Mouse (Mus musculus) heart, embryonic 14.5 days (tissue): ENCODE measurements at regions not wholly inside any gene's neighbourhood (a gene's known extent, or its start where the extent isn't known, plus 50 kb on each side); places are given as distances from the start of the nearest gene placed in this dataset.

ENCODE experiments used
- ATAC-seq: fragments of 200-750 bp; cut with Nextera tagmentation; 2 replicates; pipeline ENCODE4 v1.8.0; 2017; ENCODE audit warnings: low read depth, moderate TSS enrichment; ENCODE audit not compliant: insufficient number of reproducible peaks, insufficient read depth, low FRiP score
- H3K27ac ChIP-seq, 2 experiments: fragments of 200-500 bp in 1 of 2; fragments of 300-500 bp in 1 of 2; sonication (generic) in 1 of 2; replicated peaks in 1 of 2; 2 replicates each; pipeline ENCODE4 v1.5.1; 2012 to 2014; ENCODE audit warnings: low read depth in 2 of 2, low read length in 2 of 2, control low read depth in 1 of 2, mild to moderate bottlenecking in 1 of 2, mixed read lengths in 1 of 2; ENCODE audit not compliant: control insufficient read depth in 1 of 2, insufficient read depth in 1 of 2
- H3K27me3 ChIP-seq: fragments of 300-500 bp; sonication (generic); 2 replicates; pipeline ENCODE4 v1.6.1; 2014; ENCODE audit warnings: mild to moderate bottlenecking, low read length, control low read depth; ENCODE audit not compliant: control insufficient read depth, insufficient read depth
- H3K36me3 ChIP-seq: fragments of 300-500 bp; sonication (generic); 2 replicates; pipeline ENCODE4 v1.6.1; 2014; ENCODE audit warnings: mild to moderate bottlenecking, control low read depth, low read length, mixed read lengths; ENCODE audit not compliant: control insufficient read depth, insufficient read depth
- H3K4me1 ChIP-seq, 2 experiments: fragments of 200-500 bp in 1 of 2; fragments of 300-500 bp in 1 of 2; sonication (generic) in 1 of 2; 2 replicates each; pipeline ENCODE4 v1.6.1; 2012 to 2014; ENCODE audit warnings: low read length in 2 of 2, control low read depth in 1 of 2, mixed read lengths in 1 of 2; ENCODE audit not compliant: control insufficient read depth in 2 of 2, insufficient read depth in 2 of 2
- H3K4me2 ChIP-seq: fragments of 300-500 bp; sonication (generic); 2 replicates; pipeline ENCODE4 v1.6.1; 2014; ENCODE audit warnings: mild to moderate bottlenecking, low read length
- H3K4me3 ChIP-seq, 2 experiments: fragments of 200-500 bp in 1 of 2; fragments of 300-500 bp in 1 of 2; sonication (generic) in 1 of 2; 2 replicates each; pipeline ENCODE4 v1.5.1; 2012 to 2014; ENCODE audit warnings: low read length in 2 of 2, mild to moderate bottlenecking in 2 of 2, control low read depth in 1 of 2, low read depth in 1 of 2, moderate library complexity in 1 of 2; ENCODE audit not compliant: control insufficient read depth in 1 of 2, insufficient read depth in 1 of 2
- H3K9ac ChIP-seq: fragments of 300-500 bp; sonication (generic); 2 replicates; pipeline ENCODE4 v1.6.1; 2014; ENCODE audit warnings: mild to moderate bottlenecking, low read length
- H3K9me3 ChIP-seq: fragments of 300-500 bp; sonication (generic); 2 replicates; pipeline ENCODE4 v1.6.1; 2016; ENCODE audit warnings: low read length, control low read depth; ENCODE audit not compliant: control insufficient read depth
- WGBS: fragments of 180-500 bp; shearing (Covaris S2); extraction: QIAGEN DNeasy Blood & Tissue Kit; methylation state at CpG from one replicate; pipeline ENCODE4 v1.1.7; 2014; 5-methylcytosine and 5-hydroxymethylcytosine counted together

GRCm38 (mm10) chr17:84032441-84032840 is 155.3 kb downstream of the Zfp36l2 start:
- no peaks in the 10 kb centered on the region for H3K9me3 ChIP-seq
- no peak overlapping the region for H3K4me3 ChIP-seq
- peaks cover 13 to 17% of the 10 kb centered on the region in 2 experiments; a peak in 3 of 4 replicates for H3K4me1 ChIP-seq
- whole genome bisulfite sequencing = 81% methylated on average over 8 of the region's 8 CpGs
- H3K9ac ChIP-seq = no peak overlapping the region
- no peak overlapping the region for H3K4me2 ChIP-seq
- H3K27me3 ChIP-seq = no peaks in the 10 kb centered on the region; the same call in 1 of the 2 replicates
- H3K27ac ChIP-seq = no peak overlapping the region
- H3K36me3 ChIP-seq = no peaks in the 10 kb centered on the region
- ATAC-seq = no peak

GRCm38 (mm10) chr17:84031833-84032232 is 155.9 kb downstream of the Zfp36l2 start:
- ATAC-seq = no peak
- no peaks in the 10 kb centered on the region for H3K9me3 ChIP-seq
- no peak overlapping the region for H3K4me2 ChIP-seq
- no peak overlapping the region for H3K9ac ChIP-seq
- WGBS = 86% methylated on average over 4 of the region's 4 CpGs
- H3K4me3 ChIP-seq = no peak overlapping the region
- no peaks in the 10 kb centered on the region; the same call in 1 of the 2 replicates for H3K27me3 ChIP-seq
- no peak overlapping the region for H3K27ac ChIP-seq
- no peaks in the 10 kb centered on the region for H3K36me3 ChIP-seq
- H3K4me1 ChIP-seq = peaks cover 10 to 15% of the 10 kb centered on the region in 2 experiments; a peak in 3 of 4 replicates

DNA sequence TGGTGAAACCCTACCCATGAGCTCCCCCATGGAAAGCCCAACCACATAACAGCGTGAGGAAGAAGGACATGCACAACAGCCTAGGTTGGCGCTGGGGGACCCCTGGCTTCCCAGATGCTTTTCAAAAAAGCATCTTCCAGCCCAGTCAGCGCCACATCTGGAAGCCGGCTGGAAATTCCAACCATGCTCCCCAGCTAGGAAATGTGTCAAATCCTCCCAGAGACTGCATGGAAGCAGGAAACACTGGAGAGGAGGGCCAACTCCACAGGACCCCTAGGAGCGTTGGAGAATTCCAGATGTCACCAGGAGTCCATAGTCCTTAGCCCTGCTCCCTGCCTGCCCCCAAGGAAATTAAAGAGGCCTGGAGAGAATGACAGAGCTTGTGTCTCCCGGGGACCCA is 156.4 kb downstream of the Zfp36l2 start:
- WGBS = 69% methylated on average over 6 of the region's 6 CpGs
- H3K4me2 ChIP-seq = no peak overlapping the region
- no peak overlapping the region for H3K9ac ChIP-seq
- peaks cover 11 to 19% of the 10 kb centered on the region in 2 experiments; a peak in 3 of 4 replicates for H3K4me1 ChIP-seq
- H3K27ac ChIP-seq = no peak overlapping the region
- no peaks in the 10 kb centered on the region; the same call in 1 of the 2 replicates for H3K27me3 ChIP-seq
- H3K4me3 ChIP-seq = no peak overlapping the region
- no peaks in the 10 kb centered on the region for H3K9me3 ChIP-seq
- H3K36me3 ChIP-seq = no peaks in the 10 kb centered on the region
- ATAC-seq = no peak

- 95% methylated on average over 4 of the region's 5 CpGs for WGBS
- H3K27ac ChIP-seq = no peak overlapping the region
- H3K4me2 ChIP-seq = no peak overlapping the region
- no peak overlapping the region for H3K4me3 ChIP-seq
- no peaks in the 10 kb centered on the region for H3K9me3 ChIP-seq
- H3K4me1 ChIP-seq = peaks cover 16 to 25% of the 10 kb centered on the region in 2 experiments
- H3K9ac ChIP-seq = no peak overlapping the region
- no peaks in the 10 kb centered on the region; the same call in 1 of the 2 replicates for H3K27me3 ChIP-seq
- H3K36me3 ChIP-seq = no peaks in the 10 kb centered on the region
- ATAC-seq = no peak
Observed at GRCm38 (mm10) chr17:84030699-84031098, 157.0 kb downstream of the Zfp36l2 start.

GRCm38 (mm10) chr17:84028157-84028970 is 159.4 kb downstream of the Zfp36l2 start:
- no peaks in the 10 kb centered on the region; the same call in 1 of the 2 replicates for H3K27me3 ChIP-seq
- H3K36me3 ChIP-seq = no peaks in the 10 kb centered on the region
- peaks cover 16 to 21% of the 10 kb centered on the region in 2 experiments for H3K4me1 ChIP-seq
- peak overlapping the region; percentile 53 for H3K4me2 ChIP-seq
- no peak overlapping the region for H3K4me3 ChIP-seq
- ATAC-seq = peak; percentile 62
- H3K9me3 ChIP-seq = no peaks in the 10 kb centered on the region
- peak overlapping the region; percentile 45 for H3K9ac ChIP-seq
- 21% methylated on average over 27 of the region's 27 CpGs for WGBS
- H3K27ac ChIP-seq = no peak overlapping the region

DNA sequence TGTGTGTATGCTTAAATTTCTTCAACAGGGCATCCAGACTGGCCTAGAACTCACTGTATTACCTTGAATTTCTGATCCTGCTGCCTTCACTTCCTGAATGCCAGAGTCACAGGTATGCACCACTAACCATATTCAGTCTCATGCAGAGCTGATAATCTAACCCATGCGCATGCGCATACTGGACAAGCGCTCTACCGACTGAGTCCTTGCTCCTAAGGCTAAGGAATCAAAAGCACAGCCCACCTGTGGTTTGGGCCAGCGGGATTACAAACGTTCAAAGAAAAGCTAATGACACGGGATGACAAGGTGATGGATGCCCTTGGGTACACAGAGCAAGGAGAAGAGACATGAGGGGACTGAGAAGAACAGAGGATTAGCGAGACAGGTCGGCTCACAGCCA is 160.5 kb downstream of the Zfp36l2 start:
- no peaks in the 10 kb centered on the region for H3K36me3 ChIP-seq
- H3K4me2 ChIP-seq = no peak overlapping the region
- H3K27me3 ChIP-seq = no peaks in the 10 kb centered on the region; the same call in 1 of the 2 replicates
- no peaks in the 10 kb centered on the region for H3K9me3 ChIP-seq
- no peak overlapping the region for H3K27ac ChIP-seq
- H3K4me1 ChIP-seq = peaks cover 16 to 21% of the 10 kb centered on the region in 2 experiments
- H3K4me3 ChIP-seq = no peak overlapping the region
- H3K9ac ChIP-seq = no peak overlapping the region
- 68% methylated on average over 9 of the region's 9 CpGs for WGBS
- ATAC-seq = no peak

DNA sequence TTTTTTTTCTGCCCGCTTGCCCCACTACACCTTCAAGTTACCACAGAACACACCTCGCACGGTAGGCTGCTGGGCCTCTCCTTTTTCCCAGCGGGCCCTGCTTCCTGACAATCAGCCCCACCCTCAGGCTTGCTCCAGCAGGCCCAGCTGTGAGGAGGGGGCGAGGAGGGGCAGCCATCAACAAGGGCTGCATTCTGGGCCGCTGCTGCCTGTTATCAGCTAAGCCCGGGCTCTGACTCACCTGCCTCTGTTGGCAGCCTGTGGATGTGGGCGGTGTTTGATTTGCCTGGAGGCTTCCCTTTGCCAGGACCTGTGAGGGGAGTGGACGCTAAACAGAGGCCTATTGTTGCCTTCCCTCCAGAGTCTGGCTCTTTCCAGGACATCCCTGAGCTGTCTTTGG is 161.6 kb downstream of the Zfp36l2 start:
- Histone ChIP-seq H3K9ac (peak overlapping the region; percentile 18), H3K4me3 (no peak overlapping the region), H3K27ac (peak overlapping the region; percentile 17 to 38; a peak in 1 of 4 replicates), H3K27me3 (no peaks in the 10 kb centered on the region; the same call in 1 of the 2 replicates), H3K36me3 (no peaks in the 10 kb centered on the region), H3K4me1 (peaks cover 16 to 21% of the 10 kb centered on the region in 2 experiments), H3K9me3 (no peaks in the 10 kb centered on the region), H3K4me2 (peak overlapping the region; percentile 18; the same call in 1 of the 2 replicates)
- peak; percentile 72 for ATAC-seq
- 17% methylated on average over 9 of the region's 9 CpGs for WGBS
